Mouse (Mus musculus) ES-Bruce4 (cell line): ENCODE data around the gene Xaf1. TPM values are rescaled to one million over a fixed set of nuclear protein-coding genes. Genes with fewer than 3 reads are reported as not detected.

Experiments used
- H3K27ac ChIP-seq: 2 replicates; pipeline ENCODE4 v1.5.1; 2012; ENCODE audit warnings: low read length, inconsistent platforms; ENCODE audit not compliant: insufficient read depth
- H3K27me3 ChIP-seq: 2 replicates; pipeline ENCODE4 v1.6.1; 2012; ENCODE audit warnings: mild to moderate bottlenecking, low read length, inconsistent platforms; ENCODE audit not compliant: control insufficient read depth, poor library complexity, insufficient read depth, severe bottlenecking
- H3K36me3 ChIP-seq: 2 replicates; pipeline ENCODE4 v1.6.1; 2012; ENCODE audit warnings: inconsistent platforms, mild to moderate bottlenecking, low read length, moderate library complexity; ENCODE audit not compliant: control insufficient read depth, poor library complexity, insufficient read depth, severe bottlenecking
- H3K4me1 ChIP-seq: one replicate; pipeline ENCODE4 v1.8.1; 2011; ENCODE audit warnings: low read length; ENCODE audit not compliant: control insufficient read depth, insufficient read depth
- H3K4me3 ChIP-seq: 2 replicates; pipeline ENCODE4 v1.5.1; 2011; ENCODE audit warnings: low read depth, mild to moderate bottlenecking, low read length
- H3K9ac ChIP-seq: 2 replicates; pipeline ENCODE4 v1.6.1; 2012; ENCODE audit warnings: low read depth, mild to moderate bottlenecking, inconsistent platforms; ENCODE audit not compliant: poor library complexity, severe bottlenecking
- H3K9me3 ChIP-seq: replicated peaks from 2 replicates; pipeline ENCODE4 v1.6.1; 2012; ENCODE audit warnings: mild to moderate bottlenecking, low read length, inconsistent platforms; ENCODE audit not compliant: control insufficient read depth, poor library complexity, insufficient read depth, severe bottlenecking
- CTCF ChIP-seq: IDR thresholded peaks from one replicate; pipeline ENCODE4 v1.8.1; 2011; ENCODE audit warnings: low read depth, low read length
- EP300 ChIP-seq: IDR thresholded peaks from 2 replicates; pipeline ENCODE4 v1.6.1; 2011; ENCODE audit warnings: low read depth, low read length; ENCODE audit not compliant: insufficient read depth
- POLR2A ChIP-seq: IDR thresholded peaks from one replicate; pipeline ENCODE4 v1.8.1; 2011; ENCODE audit warnings: low read length; ENCODE audit not compliant: insufficient read depth
- polyA plus RNA-seq: library from polyadenylated mRNA; stranded (reverse); fragments of >200 nt; gene quantifications from 2 replicates; pipeline ENCODE4 v1.2.4, GENCODE M21; 2011; ENCODE audit warnings: low read depth; ENCODE audit not compliant: missing spikeins, insufficient read depth, insufficient read length

Gene Xaf1
- 8.2 and 9.0 TPM in 2 replicates for polyA plus RNA-seq

DNA sequence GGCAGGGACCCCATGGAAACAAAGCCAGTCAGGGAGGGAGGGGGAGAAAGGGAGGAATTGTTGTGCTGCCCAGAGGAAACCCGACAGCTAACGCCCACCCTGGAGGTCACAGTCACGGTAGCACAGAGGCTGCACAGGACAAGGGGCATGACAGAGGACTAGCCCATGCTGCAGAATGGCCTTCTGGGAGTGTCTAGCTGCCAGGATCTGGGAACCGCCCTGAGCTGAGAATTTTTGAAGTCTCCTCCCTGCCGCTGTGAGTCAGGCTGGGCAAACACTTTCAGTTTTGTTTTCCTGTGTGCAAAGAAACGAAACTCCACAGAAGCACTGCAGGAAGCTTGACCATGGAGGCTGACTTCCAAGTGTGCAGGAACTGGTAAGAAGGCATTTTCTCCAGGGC is at the start of gene Xaf1:
TSS of gene Xaf1 (plus strand) at position 296 of the 400 bp plus-strand sequence.
- Histone ChIP-seq H3K4me3 (no peak within 1 kb of the TSS), H3K9me3 (0 out of 2 replicates have a peak, but pooled peaks cover 2% of the 10 kb centered on the region), H3K27ac (peak within 1 kb of the TSS; percentile 19; the same call in 1 of the 2 replicates), H3K27me3 (no peaks in the 10 kb centered on the region), H3K4me1 (peaks cover 2% of the 10 kb centered on the region), H3K9ac (no peak within 1 kb of the TSS), H3K36me3 (no peaks in the 10 kb centered on the region)
- peak; percentile 78; the same call in 1 of the 2 replicates for TF ChIP-seq EP300
- TF ChIP-seq CTCF = no peak
- no peak for TF ChIP-seq POLR2A

DNA sequence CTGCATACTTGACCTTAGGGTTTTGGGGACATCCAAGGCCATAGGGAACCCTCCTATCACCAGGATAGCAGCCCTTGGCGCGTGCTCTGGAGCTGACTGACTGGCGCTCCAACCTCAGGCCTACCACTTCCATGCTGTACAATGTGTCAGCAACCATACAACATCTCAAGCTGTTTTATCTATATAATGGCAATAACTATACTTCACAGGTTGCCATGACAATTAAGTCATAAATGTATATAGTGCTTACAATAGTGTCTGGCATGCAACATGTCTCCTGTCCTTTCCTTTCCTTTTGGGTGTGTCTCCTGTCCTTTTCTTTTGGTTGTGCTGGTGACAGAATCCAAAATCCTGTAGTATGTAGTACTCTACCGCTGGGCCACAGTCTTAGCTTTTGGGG is 45.8 kb upstream of the Xaf1 start:
- Histone ChIP-seq H3K9ac (no peak overlapping the region), H3K36me3 (no peaks in the 10 kb centered on the region), H3K4me3 (no peak overlapping the region), H3K4me1 (no peaks in the 10 kb centered on the region), H3K9me3 (no peaks in the 10 kb centered on the region), H3K27me3 (no peaks in the 10 kb centered on the region), H3K27ac (no peak overlapping the region)
- TF ChIP-seq EP300 (no peak), POLR2A (no peak), CTCF (no peak)

DNA sequence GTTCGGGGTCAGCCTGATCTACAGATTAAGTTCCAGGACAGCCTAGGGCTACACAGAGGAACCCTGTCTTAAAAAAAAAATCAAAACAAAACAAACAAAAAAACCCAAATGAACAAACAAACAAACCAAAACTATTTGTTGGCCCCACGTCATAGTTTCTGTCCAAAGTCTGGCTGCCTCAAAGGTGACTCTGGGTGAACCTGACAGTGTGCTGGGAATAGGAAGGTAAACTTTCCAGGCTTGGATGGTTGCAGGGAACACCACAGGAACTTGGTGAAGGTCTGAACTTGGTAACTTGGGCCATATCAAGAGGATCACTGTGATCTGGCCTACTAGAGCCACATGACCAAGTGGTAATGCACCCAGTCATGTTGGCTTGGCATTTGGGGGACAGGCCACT is 45.0 kb upstream of the Xaf1 start:
- H3K27ac ChIP-seq = no peak overlapping the region
- H3K9me3 ChIP-seq = no peaks in the 10 kb centered on the region
- TF ChIP-seq EP300 (no peak), CTCF (no peak), POLR2A (no peak)
- no peak overlapping the region for H3K4me3 ChIP-seq
- no peaks in the 10 kb centered on the region for H3K4me1 ChIP-seq
- H3K36me3 ChIP-seq = no peaks in the 10 kb centered on the region
- H3K9ac ChIP-seq = no peak overlapping the region
- no peaks in the 10 kb centered on the region for H3K27me3 ChIP-seq

DNA sequence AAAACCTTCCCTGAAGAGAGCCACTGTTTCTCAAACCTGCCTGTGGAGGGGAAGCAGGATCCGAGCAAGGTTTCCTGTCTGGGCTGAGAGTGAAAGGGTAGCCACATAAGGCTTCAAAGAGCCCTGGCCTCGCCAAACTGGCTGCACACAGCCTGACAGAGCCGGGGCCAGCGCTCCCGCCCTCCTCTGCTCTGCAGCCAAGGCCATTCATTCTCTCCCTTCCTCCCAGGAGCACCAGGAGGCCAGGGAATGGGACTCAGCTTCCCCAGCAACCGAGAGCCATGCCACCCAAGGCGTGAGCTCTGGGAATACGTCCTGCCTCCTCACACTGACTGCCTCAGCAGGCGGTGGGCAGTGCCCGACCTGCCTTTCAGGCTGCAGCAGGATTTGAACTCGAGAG is 35.9 kb upstream of the Xaf1 start:
- H3K27ac ChIP-seq = no peak overlapping the region
- no peaks in the 10 kb centered on the region for H3K27me3 ChIP-seq
- TF ChIP-seq EP300 (no peak), CTCF (no peak), POLR2A (no peak)
- H3K9me3 ChIP-seq = no peaks in the 10 kb centered on the region
- H3K4me1 ChIP-seq = no peaks in the 10 kb centered on the region
- H3K9ac ChIP-seq = peak overlapping the region; percentile 31; the same call in 1 of the 2 replicates
- no peaks in the 10 kb centered on the region for H3K36me3 ChIP-seq
- peak overlapping the region; percentile 18; the same call in 1 of the 2 replicates for H3K4me3 ChIP-seq

DNA sequence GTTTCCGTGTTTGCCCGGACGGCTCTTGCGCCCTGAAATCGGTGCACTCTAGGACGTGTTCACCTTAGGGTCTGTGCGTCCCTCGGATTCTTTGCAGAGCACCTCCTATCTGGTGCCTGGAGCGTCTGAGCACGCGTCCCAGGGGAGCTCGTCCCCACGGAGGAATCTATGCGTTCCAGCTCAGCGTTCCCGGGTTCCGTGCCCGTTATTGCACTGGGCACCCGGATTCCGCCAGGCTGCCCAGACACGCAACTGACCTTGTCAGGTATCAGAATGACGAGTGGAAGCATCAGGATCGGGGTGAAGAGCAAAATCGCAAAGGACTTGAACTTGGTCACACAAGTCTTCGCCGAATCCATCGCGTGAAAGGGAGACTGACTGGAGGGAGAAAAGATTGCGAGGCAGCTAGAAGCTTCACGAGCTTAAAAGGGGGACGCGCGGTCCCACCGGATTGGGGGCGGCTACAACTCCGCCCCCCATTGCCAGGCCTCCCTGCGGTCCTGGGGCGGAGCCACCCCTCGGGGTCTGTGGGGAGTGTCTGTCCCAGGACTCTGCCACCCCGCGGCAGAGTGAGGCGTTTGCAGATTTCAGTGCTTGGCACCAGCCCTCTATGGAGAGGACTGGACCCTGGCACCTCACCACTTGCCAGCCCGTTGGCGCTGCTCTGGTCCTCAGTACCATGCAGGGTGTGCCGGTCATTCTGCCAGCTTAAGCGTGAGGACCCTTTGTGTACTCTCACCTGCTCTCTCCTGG is 35.0 kb upstream of the Xaf1 start:
- Histone ChIP-seq H3K9ac (peak overlapping the region; percentile 31), H3K36me3 (no peaks in the 10 kb centered on the region), H3K4me3 (peak overlapping the region; percentile 78), H3K27me3 (no peaks in the 10 kb centered on the region), H3K4me1 (no peaks in the 10 kb centered on the region), H3K27ac (no peak overlapping the region), H3K9me3 (no peaks in the 10 kb centered on the region)
- TF ChIP-seq CTCF (peak; percentile 46), EP300 (no peak)

DNA sequence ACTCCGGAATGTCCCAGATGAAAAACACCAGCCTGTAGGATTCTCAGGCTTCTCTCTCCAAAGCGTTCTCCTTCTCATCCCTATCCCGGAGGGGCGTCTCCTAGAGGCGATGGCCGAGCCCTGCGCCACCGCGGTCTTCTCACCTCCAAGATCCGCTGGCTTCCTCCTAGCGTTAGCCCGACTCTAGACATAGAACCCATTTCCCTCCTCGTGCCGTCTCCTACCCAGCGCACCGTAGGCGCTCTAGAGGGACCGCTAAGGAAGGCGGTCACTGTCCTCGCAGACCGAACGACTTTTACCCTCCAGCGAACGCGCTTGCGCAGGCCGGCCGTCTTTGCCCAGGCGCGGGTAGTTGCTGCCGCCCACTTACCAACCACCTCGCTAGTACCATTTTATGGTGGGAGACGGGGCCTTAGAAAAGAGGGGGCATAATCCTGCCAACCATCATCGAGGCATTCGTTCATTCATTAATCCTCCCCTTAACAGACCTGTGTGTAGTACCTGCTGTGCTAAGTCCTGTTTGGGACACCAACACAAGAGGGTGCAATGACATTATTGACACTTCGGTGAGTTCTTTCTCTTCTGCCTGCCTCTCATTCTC is 34.4 kb upstream of the Xaf1 start, which contains the start of gene Slc13a5:
TSS of gene Slc13a5 (minus strand) at position 263 of the 601 bp plus-strand sequence.
- H3K36me3 ChIP-seq = no peaks in the 10 kb centered on the region
- H3K4me3 ChIP-seq = peak within 1 kb of the TSS; percentile 78
- TF ChIP-seq POLR2A (no peak), EP300 (no peak), CTCF (no peak)
- no peaks in the 10 kb centered on the region for H3K4me1 ChIP-seq
- H3K9me3 ChIP-seq = no peaks in the 10 kb centered on the region
- peak within 1 kb of the TSS; percentile 31 for H3K9ac ChIP-seq
- H3K27me3 ChIP-seq = no peaks in the 10 kb centered on the region
- no peak within 1 kb of the TSS for H3K27ac ChIP-seq
